Mouse (Mus musculus): ENCODE results near the gene Lce1g.

The Lce1g gene

DNA sequence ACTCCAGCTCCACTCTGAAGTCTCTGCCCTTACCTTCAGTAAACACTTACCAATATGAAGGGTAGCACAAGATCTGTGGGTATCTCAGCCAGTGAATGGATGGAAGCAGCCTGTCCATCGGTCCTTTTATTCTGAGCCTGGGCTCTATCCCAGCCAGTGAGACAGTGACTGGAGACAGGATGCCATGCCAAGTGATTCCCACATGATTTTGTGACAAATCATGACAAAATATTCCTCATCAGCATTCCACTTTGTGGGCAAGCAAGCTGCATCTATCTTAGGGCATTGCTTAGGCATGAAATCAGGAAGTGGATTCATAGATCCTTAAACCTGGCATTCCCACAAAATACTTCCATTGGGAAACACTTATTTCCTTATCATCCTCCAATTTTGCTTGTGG lies at the start of gene Lce1g:
Gene Lce1g, minus strand, starts transcription at position 101 of the 400 bp plus-strand sequence.
- in situ Hi-C loops (cut with MboI; ENCODE audit: unreplicated experiment in 2 of 2): no loop called here

DNA sequence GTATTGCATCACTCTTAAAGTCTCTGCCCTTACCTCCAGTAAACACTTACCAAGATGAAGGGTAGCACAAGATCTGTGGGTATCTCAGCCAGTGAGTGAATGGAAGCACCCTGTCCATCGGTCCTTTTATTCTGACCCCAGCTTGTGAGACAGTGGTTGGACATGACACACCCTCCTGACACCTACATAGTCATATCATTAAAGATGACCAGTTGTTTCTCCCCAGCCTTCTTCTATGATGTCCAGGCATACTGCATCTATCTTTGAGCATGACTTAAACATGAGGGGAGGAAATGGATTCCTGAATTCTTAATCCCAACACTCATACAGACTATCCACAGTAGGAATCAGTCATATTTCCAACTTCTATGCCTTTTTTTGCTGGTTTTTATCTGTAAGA lies 38.3 kb upstream of the Lce1g start, which contains the start of gene Lce1j:
Gene Lce1j, minus strand, starts transcription at position 101 of the 400 bp plus-strand sequence.
- in situ Hi-C loops (cut with MboI; ENCODE audit: unreplicated experiment in 2 of 2): no loop called here

DNA sequence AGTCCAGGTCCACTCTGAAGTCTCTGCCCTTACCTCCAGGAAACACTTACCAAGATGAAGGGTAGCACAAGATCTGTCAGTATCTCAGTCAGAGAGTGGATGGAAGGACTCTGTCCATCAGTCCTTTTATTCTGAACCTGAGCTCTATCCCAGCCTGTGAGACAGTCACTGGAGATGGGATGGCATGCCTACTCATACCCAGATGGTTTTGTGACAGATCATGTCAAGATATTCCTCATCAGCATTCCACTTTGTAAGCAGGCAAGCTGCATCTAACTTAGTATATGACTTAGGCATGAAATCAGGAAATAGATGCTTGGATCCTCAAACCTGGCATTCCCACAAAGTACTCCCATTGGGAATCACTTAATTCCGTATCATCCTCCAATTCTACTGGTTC lies 26.7 kb upstream of the Lce1g start, which contains the start of gene Lce1i:
Gene Lce1i, minus strand, starts transcription at position 101 of the 400 bp plus-strand sequence.
- in situ Hi-C loops (cut with MboI; ENCODE audit: unreplicated experiment in 2 of 2): no loop called here

DNA sequence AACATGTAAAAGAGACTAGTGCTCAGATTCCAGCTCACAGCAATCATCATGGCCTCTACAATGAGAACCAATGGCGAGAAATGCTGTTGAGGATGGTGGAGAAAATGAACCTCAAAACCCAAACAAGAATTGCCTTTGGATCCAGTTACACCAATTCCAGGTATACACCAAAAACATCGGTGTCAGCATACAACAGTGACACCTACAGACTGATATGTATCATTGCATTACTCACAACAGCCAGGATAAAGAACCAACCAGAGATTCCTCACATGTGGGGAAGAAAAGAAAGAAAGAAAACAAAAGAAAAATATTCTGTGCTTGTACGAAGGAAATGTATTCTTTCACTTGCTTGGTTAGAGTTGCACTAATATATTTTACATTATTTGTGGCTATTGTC lies 19.4 kb upstream of the Lce1g start:
- in situ Hi-C loops (cut with MboI; ENCODE audit: unreplicated experiment in 2 of 2): no loop called here

DNA sequence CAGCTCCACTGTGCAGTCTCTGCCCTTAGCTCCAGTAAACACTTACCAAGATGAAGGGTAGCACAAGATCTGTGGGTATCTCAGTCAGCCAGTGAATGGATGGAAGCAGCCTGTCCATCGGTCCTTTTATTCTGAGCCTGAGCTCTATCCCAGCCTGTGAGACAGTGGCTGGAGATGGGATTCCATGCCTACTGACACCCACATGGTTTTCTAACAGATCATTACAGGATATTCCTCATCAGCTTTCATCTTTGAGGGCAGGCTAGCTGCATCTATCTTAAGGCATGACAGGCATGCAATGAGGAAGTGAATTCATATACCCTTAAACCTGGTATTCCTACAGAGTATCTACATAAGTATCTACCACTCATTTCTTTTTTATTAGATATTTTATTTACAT lies 12.8 kb upstream of the Lce1g start, which contains the start of gene Lce1h:
Gene Lce1h, minus strand, starts transcription at position 101 of the 400 bp plus-strand sequence.
- in situ Hi-C loops (cut with MboI; ENCODE audit: unreplicated experiment in 2 of 2): no loop called here

DNA sequence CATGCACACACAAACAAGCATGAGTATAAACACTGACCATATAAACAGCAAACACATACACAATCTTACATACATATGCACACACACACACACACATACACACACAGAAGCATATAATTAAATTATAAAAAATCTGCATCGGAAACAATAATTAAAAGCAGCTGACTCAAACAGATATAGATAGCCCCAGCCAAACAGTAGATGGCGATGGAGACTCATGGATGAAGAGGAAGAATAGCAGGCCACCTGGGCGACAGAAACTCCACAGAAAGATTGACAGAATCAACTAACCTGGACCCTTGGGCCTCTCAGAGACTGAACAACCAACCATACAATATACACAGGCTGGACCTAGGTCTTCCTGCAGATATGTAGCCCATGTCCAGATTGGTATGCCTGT lies 1.1 kb upstream of the Lce1g start:
- in situ Hi-C loops (cut with MboI; ENCODE audit: unreplicated experiment in 2 of 2): no loop called here

DNA sequence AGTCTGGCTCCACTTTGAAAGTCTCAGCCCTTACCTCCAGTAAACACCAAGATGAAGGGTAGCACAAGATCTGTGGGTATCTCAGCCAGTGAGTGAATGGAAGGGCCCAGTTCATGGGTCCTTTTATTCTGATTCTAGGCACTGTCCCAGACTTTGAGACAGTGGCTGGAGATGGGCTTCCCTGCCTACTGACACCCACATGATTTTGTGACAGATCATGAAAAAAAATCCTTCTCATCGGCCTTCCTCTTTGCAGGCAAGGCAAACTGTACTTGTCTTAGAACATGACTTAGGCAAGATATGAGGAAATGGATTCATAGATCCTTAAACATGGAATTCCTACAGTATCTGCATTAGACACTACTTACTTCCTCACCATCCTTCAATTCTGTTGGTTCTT lies 13.1 kb downstream of the Lce1g start, which contains the start of gene Gm38119:
Gene Gm38119, minus strand, starts transcription at position 101 of the 400 bp plus-strand sequence.
- in situ Hi-C loops (cut with MboI; ENCODE audit: unreplicated experiment in 2 of 2): no loop called here

DNA sequence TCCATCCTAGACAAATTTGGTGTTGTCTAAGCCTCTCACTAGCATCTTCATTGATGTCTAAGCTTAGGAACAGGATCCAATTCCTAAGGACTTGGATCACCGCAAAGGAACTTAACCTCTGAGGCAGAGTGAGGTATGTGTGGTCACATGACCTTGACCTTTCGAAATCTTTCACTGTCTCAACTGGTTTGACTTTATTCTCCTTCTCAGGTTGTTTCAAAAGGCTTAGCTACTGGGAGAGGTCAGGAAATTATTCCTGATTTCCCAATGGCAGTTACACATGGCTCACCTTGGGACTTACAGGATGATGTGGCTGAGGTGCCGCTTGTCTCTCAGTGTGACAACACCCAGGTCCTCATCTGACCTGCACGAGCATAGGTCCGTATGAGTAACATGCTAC lies 29.5 kb downstream of the Lce1g start:
- in situ Hi-C loops (cut with MboI; ENCODE audit: unreplicated experiment in 2 of 2): no loop called here

DNA sequence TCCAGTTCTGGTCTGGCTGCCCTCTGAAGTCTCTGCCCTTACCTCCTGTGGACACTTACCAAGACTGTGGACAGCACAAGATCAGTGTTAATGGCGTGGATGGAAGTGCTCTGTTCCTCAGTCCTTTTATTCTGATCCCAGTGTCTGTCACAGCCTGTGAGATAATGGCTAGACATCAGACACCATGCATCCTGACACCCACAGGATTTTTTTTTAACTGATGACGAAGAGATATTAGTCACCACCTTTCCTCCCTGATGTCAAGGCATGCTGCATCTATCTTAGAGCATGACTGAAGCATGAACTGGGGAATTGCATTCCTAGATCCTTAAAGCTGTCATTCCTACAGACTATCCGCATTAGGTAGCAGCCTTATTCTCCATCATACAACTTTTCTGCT lies 31.9 kb downstream of the Lce1g start, which contains the start of gene Lce1f:
Gene Lce1f, minus strand, starts transcription at position 101 of the 400 bp plus-strand sequence.
- in situ Hi-C loops (cut with MboI; ENCODE audit: unreplicated experiment in 2 of 2): no loop called here

DNA sequence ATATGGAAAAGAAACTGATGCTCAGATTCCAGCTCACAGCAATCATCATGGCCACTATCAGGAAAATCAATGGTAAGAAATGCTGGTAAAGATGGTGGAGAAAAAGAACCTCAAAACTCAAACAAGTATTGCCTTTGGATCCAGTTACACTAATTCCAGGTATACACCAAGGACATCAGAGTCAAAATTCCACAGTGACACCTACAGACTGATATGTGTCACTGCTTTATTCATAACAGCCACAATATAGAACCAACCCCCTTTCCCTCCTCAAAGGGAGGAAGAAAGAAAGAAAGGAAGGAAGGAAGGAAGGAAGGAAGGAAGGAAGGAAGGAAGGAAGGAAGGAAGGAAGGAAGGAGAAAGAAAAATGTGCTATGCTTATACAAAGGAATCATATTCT lies 37.0 kb downstream of the Lce1g start:
- in situ Hi-C loops (cut with MboI; ENCODE audit: unreplicated experiment in 2 of 2): no loop called here

DNA sequence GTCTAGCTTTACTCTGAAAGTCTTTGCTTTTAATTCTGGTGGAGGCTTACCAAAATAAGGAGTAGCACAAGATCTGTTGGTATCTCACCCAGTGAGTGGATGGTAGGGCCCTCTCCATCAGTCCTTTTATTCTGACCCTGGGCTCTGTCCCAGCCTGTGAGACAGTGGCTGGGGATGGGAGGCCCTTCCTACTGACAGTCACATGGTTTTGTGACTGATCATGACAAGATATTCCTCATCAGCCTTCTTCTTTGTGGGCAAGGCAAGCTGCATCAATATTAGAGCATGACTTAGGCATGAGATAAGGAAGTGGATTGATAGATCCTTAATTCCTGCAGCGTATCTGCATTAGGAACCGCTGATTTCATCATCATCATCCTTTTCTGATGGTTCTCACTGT lies 43.2 kb downstream of the Lce1g start, which contains the start of gene Lce1e:
Gene Lce1e, minus strand, starts transcription at position 101 of the 400 bp plus-strand sequence.
- in situ Hi-C loops (cut with MboI; ENCODE audit: unreplicated experiment in 2 of 2): no loop called here

Data from v-Abl transformed pro-B cells (cell line).